Mouse (Mus musculus): ENCODE results near the gene Twnk. TPM values are rescaled to one million over a fixed set of nuclear protein-coding genes. Genes with fewer than 3 reads are reported as not detected.

Gene Twnk
- polyA plus RNA-seq, 1 experiment from 2014 or later: 10.3 TPM

GRCm38 (mm10) chr19:45025937-45026568, 20.6 kb downstream of the Twnk start:
- Histone ChIP-seq H3K9me3 (ENCODE audit: control insufficient read depth, low read length) (no peaks in the 10 kb centered on the region), H3K9ac (replicated peaks; ENCODE audit: low read length) (no peak overlapping the region), H3K27me3 (ENCODE audit: control insufficient read depth, insufficient read depth, low read length) (no peaks in the 10 kb centered on the region), H3K27ac (replicated peaks; ENCODE audit: low read depth, low read length) (no peak overlapping the region), H3K4me1 (ENCODE audit: control insufficient read depth, insufficient read depth, low read length) (peaks cover 5% of the 10 kb centered on the region), H3K4me2 (ENCODE audit: low read length) (no peak overlapping the region), H3K36me3 (ENCODE audit: control insufficient read depth, insufficient read depth, low read length) (peaks cover 51% of the 10 kb centered on the region), H3K4me3 (replicated peaks; ENCODE audit: low read depth, low read length) (no peak overlapping the region)
- ATAC-seq (ENCODE audit: low FRiP score, low TSS enrichment) (no peak), DNase-seq (no peak)
- WGBS: 94% methylated on average over 37 of the region's 37 CpGs

DNA sequence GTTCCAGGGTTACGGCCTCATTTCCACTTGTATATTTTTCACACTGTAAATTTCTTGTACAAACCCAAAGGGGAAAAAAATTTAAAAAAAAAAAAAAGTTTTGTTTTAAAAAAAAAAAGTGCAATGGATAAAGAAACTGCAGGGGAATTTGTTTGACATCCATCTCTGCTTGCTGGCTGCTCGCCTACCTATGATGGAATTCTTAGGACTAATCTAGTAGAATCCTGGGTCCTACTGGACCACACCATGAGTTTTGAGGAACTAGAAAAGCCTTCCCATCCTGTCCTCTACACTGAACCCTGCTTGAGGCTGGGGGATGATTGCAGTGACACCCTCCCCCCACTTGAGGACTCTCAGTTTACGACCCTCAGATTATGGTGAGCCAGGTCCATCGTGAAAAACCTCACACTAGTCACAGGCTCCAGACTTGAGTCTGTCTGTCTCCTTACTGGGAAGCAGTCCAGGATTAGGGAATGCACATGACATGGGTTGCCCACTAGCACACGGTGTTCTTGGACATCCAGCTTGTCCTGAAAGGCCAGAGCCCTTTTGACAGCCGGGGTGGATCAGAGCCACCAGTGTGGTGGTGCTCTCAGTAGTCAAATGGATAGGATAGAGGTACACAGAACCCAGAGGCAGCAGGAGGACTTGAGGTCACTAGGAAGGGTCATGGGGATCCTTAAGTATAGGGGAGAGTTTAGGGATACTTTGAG, 21.7 kb downstream of the Twnk start:
- Histone ChIP-seq H3K9me3 (ENCODE audit: control insufficient read depth, low read length) (no peaks in the 10 kb centered on the region), H3K4me2 (ENCODE audit: low read length) (no peak overlapping the region), H3K27ac (replicated peaks; ENCODE audit: low read depth, low read length) (0 out of 2 replicates have a peak overlapping the region, but pooled peaks have one; percentile 5), H3K36me3 (ENCODE audit: control insufficient read depth, insufficient read depth, low read length) (peaks cover 46% of the 10 kb centered on the region), H3K9ac (replicated peaks; ENCODE audit: low read length) (no peak overlapping the region), H3K27me3 (ENCODE audit: control insufficient read depth, insufficient read depth, low read length) (no peaks in the 10 kb centered on the region), H3K4me3 (replicated peaks; ENCODE audit: low read depth, low read length) (no peak overlapping the region), H3K4me1 (ENCODE audit: control insufficient read depth, insufficient read depth, low read length) (0 out of 2 replicates have a peak, but pooled peaks cover 3% of the 10 kb centered on the region)
- ATAC-seq (ENCODE audit: low FRiP score, low TSS enrichment) (no peak), DNase-seq (no peak)
- 89% methylated on average over 6 of the region's 6 CpGs for WGBS

DNA sequence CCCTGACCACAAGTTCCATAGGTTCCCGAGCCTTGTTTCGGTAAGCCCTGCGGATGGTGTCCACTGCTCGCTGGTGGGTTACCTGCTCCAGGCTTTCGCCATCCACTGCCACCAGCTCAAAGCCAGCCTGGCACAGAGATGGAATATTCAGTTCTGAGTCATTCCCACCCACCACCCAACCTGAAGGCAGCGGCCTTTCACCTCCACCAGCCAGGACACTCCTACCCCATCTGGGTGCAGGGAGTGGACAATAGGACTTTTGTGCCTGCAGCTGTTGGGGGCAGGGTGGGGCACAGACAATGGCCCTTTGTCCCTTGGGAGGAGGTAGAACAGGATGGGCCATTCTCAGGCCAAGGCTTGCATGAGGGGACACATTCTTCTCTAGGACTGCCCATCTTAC, 22.4 kb downstream of the Twnk start:
- H3K9ac ChIP-seq (replicated peaks; ENCODE audit: low read length): no peak overlapping the region
- ATAC-seq (ENCODE audit: low FRiP score, low TSS enrichment) (no peak), DNase-seq (no peak)
- H3K4me3 ChIP-seq (replicated peaks; ENCODE audit: low read depth, low read length): no peak overlapping the region
- 0 out of 2 replicates have a peak overlapping the region, but pooled peaks have one; percentile 5 for H3K27ac ChIP-seq (replicated peaks; ENCODE audit: low read depth, low read length)
- WGBS: 79% methylated on average over 6 of the region's 6 CpGs
- no peaks in the 10 kb centered on the region for H3K27me3 ChIP-seq (ENCODE audit: control insufficient read depth, insufficient read depth, low read length)
- H3K4me1 ChIP-seq (ENCODE audit: control insufficient read depth, insufficient read depth, low read length): 0 out of 2 replicates have a peak, but pooled peaks cover 3% of the 10 kb centered on the region
- no peak overlapping the region for H3K4me2 ChIP-seq (ENCODE audit: low read length)
- H3K9me3 ChIP-seq (ENCODE audit: control insufficient read depth, low read length): no peaks in the 10 kb centered on the region
- H3K36me3 ChIP-seq (ENCODE audit: control insufficient read depth, insufficient read depth, low read length): peaks cover 46% of the 10 kb centered on the region

- Histone ChIP-seq H3K4me3 (replicated peaks; ENCODE audit: low read depth, low read length) (no peak overlapping the region), H3K9me3 (ENCODE audit: control insufficient read depth, low read length) (no peaks in the 10 kb centered on the region), H3K27me3 (ENCODE audit: control insufficient read depth, insufficient read depth, low read length) (no peaks in the 10 kb centered on the region), H3K27ac (replicated peaks; ENCODE audit: low read depth, low read length) (no peak overlapping the region), H3K9ac (replicated peaks; ENCODE audit: low read length) (no peak overlapping the region), H3K4me1 (ENCODE audit: control insufficient read depth, insufficient read depth, low read length) (0 out of 2 replicates have a peak, but pooled peaks cover 3% of the 10 kb centered on the region), H3K4me2 (ENCODE audit: low read length) (no peak overlapping the region), H3K36me3 (ENCODE audit: control insufficient read depth, insufficient read depth, low read length) (peaks cover 42% of the 10 kb centered on the region)
- ATAC-seq (ENCODE audit: low FRiP score, low TSS enrichment) (no peak), DNase-seq (no peak)
- WGBS: 62% methylated on average over 19 of the region's 19 CpGs
Observed at GRCm38 (mm10) chr19:45028746-45029145, 23.3 kb downstream of the Twnk start.

DNA sequence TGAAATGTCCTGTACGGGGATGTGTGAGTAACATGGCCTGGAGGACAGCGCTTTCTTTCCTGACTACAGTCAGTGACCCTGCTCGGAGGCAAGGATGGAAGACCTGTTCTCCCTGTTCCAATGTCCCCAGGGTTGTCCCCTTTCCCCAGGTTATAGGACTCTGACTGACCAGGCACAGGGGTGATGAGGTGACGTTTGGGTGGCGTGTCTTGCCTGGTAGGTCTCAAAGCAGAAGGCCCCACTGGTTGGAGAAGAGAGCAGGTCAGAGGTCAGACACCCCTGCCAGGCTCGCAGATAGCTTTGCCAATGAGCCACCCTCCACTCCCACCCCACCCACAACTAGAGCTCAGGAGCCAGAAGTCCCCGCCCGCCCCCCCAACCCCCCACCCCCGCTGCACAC, 24.1 kb downstream of the Twnk start:
- Histone ChIP-seq H3K36me3 (ENCODE audit: control insufficient read depth, insufficient read depth, low read length) (peaks cover 35% of the 10 kb centered on the region), H3K27me3 (ENCODE audit: control insufficient read depth, insufficient read depth, low read length) (no peaks in the 10 kb centered on the region), H3K9ac (replicated peaks; ENCODE audit: low read length) (no peak overlapping the region), H3K27ac (replicated peaks; ENCODE audit: low read depth, low read length) (no peak overlapping the region), H3K4me3 (replicated peaks; ENCODE audit: low read depth, low read length) (no peak overlapping the region), H3K4me2 (ENCODE audit: low read length) (no peak overlapping the region), H3K9me3 (ENCODE audit: control insufficient read depth, low read length) (no peaks in the 10 kb centered on the region), H3K4me1 (ENCODE audit: control insufficient read depth, insufficient read depth, low read length) (0 out of 2 replicates have a peak, but pooled peaks cover 3% of the 10 kb centered on the region)
- DNase-seq: no peak
- WGBS: 45% methylated on average over 9 of the region's 9 CpGs
- peak; percentile 7; the same call in 1 of the 2 replicates for ATAC-seq (ENCODE audit: low FRiP score, low TSS enrichment)

GRCm38 (mm10) chr19:45030111-45030510, 24.6 kb downstream of the Twnk start:
- Histone ChIP-seq H3K4me1 (ENCODE audit: control insufficient read depth, insufficient read depth, low read length) (0 out of 2 replicates have a peak, but pooled peaks cover 3% of the 10 kb centered on the region), H3K36me3 (ENCODE audit: control insufficient read depth, insufficient read depth, low read length) (peaks cover 30% of the 10 kb centered on the region), H3K4me3 (replicated peaks; ENCODE audit: low read depth, low read length) (no peak overlapping the region), H3K9ac (replicated peaks; ENCODE audit: low read length) (no peak overlapping the region), H3K9me3 (ENCODE audit: control insufficient read depth, low read length) (no peaks in the 10 kb centered on the region), H3K27ac (replicated peaks; ENCODE audit: low read depth, low read length) (no peak overlapping the region), H3K27me3 (ENCODE audit: control insufficient read depth, insufficient read depth, low read length) (no peaks in the 10 kb centered on the region), H3K4me2 (ENCODE audit: low read length) (no peak overlapping the region)
- DNase-seq (peak; percentile 59), ATAC-seq (ENCODE audit: low FRiP score, low TSS enrichment) (peak; percentile 6; the same call in 1 of the 2 replicates)
- 42% methylated on average over 8 of the region's 8 CpGs for WGBS

- WGBS: 41% methylated on average over 20 of the region's 20 CpGs
- H3K27me3 ChIP-seq (ENCODE audit: control insufficient read depth, insufficient read depth, low read length): no peaks in the 10 kb centered on the region
Observed at GRCm38 (mm10) chr19:45030746-45031693, 25.6 kb downstream of the Twnk start.

DNA sequence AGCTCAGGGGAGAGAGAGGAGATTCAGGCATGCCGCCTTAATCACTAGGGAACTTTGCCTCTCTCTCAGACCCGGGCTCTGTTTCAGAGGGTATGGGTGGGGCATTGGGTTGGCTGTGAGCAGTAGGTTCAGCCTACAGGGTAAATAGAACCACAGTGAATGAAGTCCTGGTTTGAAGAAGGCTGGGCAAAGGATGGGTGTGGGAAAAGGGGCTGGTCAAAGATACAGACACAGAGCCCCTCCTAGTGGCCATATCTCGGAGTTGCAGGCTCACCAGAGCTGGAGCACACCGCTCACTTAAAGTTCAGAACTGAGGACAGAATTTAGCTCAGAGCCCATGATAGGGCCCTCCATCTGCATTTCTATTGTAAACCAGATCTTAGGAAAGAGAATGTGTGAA, 26.3 kb downstream of the Twnk start:
- Histone ChIP-seq H3K4me2 (ENCODE audit: low read length) (no peak overlapping the region), H3K27ac (replicated peaks; ENCODE audit: low read depth, low read length) (no peak overlapping the region), H3K9me3 (ENCODE audit: control insufficient read depth, low read length) (no peaks in the 10 kb centered on the region), H3K36me3 (ENCODE audit: control insufficient read depth, insufficient read depth, low read length) (peaks cover 14% of the 10 kb centered on the region), H3K27me3 (ENCODE audit: control insufficient read depth, insufficient read depth, low read length) (no peaks in the 10 kb centered on the region), H3K4me1 (ENCODE audit: control insufficient read depth, insufficient read depth, low read length) (0 out of 2 replicates have a peak, but pooled peaks cover 3% of the 10 kb centered on the region), H3K4me3 (replicated peaks; ENCODE audit: low read depth, low read length) (no peak overlapping the region), H3K9ac (replicated peaks; ENCODE audit: low read length) (no peak overlapping the region)
- DNase-seq (peak; percentile 87), ATAC-seq (ENCODE audit: low FRiP score, low TSS enrichment) (no peak)
- WGBS: 18% methylated on average over 4 of the region's 4 CpGs

More at GRCm38 (mm10) chr19:45030746-45031693, 25.6 kb downstream of the Twnk start:
- DNase-seq (peak; percentile 94), ATAC-seq (ENCODE audit: low FRiP score, low TSS enrichment) (peak; percentile 29; the same call in 1 of the 2 replicates)
- H3K9ac ChIP-seq (replicated peaks; ENCODE audit: low read length): no peak overlapping the region
- H3K36me3 ChIP-seq (ENCODE audit: control insufficient read depth, insufficient read depth, low read length): peaks cover 22% of the 10 kb centered on the region
- H3K4me3 ChIP-seq (replicated peaks; ENCODE audit: low read depth, low read length): no peak overlapping the region
- H3K27ac ChIP-seq (replicated peaks; ENCODE audit: low read depth, low read length): no peak overlapping the region
- peak overlapping the region; percentile 29; the same call in 1 of the 2 replicates for H3K4me2 ChIP-seq (ENCODE audit: low read length)
- 0 out of 2 replicates have a peak, but pooled peaks cover 3% of the 10 kb centered on the region for H3K4me1 ChIP-seq (ENCODE audit: control insufficient read depth, insufficient read depth, low read length)
- no peaks in the 10 kb centered on the region for H3K9me3 ChIP-seq (ENCODE audit: control insufficient read depth, low read length)

Data from midbrain, embryonic 14.5 days (tissue).